Mouse (Mus musculus) thymus, adult 2 months (tissue): Measurements from ENCODE around the gene BC035947. TPM values are rescaled to one million over a fixed set of nuclear protein-coding genes. Genes with fewer than 3 reads are reported as not detected.
A peak's percentile ranks its signal among the peaks of the same experiment; 100 is the strongest.
"Not testable (repeated sequence)": the region's sequence is repeated elsewhere in the genome, so short reads cannot be mapped to it uniquely, and the experiment has no call there.

Source experiments
- DNase-seq: peaks from one replicate; pipeline ENCODE4 v3.0.0; 2021
- H3K27ac ChIP-seq: fragments of 200-500 bp; 2 replicates; pipeline ENCODE4 v1.5.1; 2012; ENCODE audit warnings: low read length, control low read depth; ENCODE audit not compliant: control insufficient read depth, insufficient read depth
- H3K27me3 ChIP-seq: fragments of 200-500 bp; 2 replicates; pipeline ENCODE4 v1.6.1; 2012; ENCODE audit warnings: mild to moderate bottlenecking, low read length, moderate library complexity, mixed read lengths; ENCODE audit not compliant: control insufficient read depth, insufficient read depth
- H3K36me3 ChIP-seq: fragments of 200-500 bp; 2 replicates; pipeline ENCODE4 v1.6.1; 2012; ENCODE audit warnings: mild to moderate bottlenecking, low read length, moderate library complexity; ENCODE audit not compliant: control insufficient read depth, insufficient read depth
- H3K4me1 ChIP-seq: fragments of 200-500 bp; replicated peaks from 2 replicates; pipeline ENCODE4 v1.6.1; 2012; ENCODE audit warnings: low read length; ENCODE audit not compliant: control insufficient read depth, insufficient read depth
- H3K4me3 ChIP-seq: fragments of 200-500 bp; 2 replicates; pipeline ENCODE4 v1.5.1; 2012; ENCODE audit warnings: mild to moderate bottlenecking, low read length, control low read depth, moderate library complexity; ENCODE audit not compliant: control insufficient read depth, insufficient read depth
- CTCF ChIP-seq: fragments of 200-500 bp; IDR thresholded peaks from 2 replicates; pipeline ENCODE4 v1.5.1; 2012; ENCODE audit warnings: mild to moderate bottlenecking, control low read depth, low read length, moderate library complexity, borderline replicate concordance; ENCODE audit not compliant: control insufficient read depth, poor library complexity, insufficient read depth; ENCODE audit errors: extremely low read depth
- POLR2A ChIP-seq: fragments of 200-500 bp; IDR thresholded peaks from 2 replicates; pipeline ENCODE4 v1.6.1; 2012; ENCODE audit warnings: mild to moderate bottlenecking, low read length, control low read depth, moderate library complexity; ENCODE audit not compliant: control insufficient read depth, poor library complexity, insufficient read depth; ENCODE audit errors: extremely low read depth
- WGBS: fragments of 180-500 bp; shearing (Covaris S2); methylation state at CpG from one replicate; pipeline ENCODE4 v1.1.7; 2018; 5-methylcytosine and 5-hydroxymethylcytosine counted together
- polyA plus RNA-seq: library from polyadenylated mRNA; depleted of rRNA; stranded (reverse); fragments of >200 nt; gene quantifications from 2 replicates; pipeline ENCODE4 v1.2.3, GENCODE M21; 2012

Gene BC035947
- polyA plus RNA-seq, 1 experiment: not detected

GRCm38 (mm10) chr1:78525189-78525886 is 13.4 kb upstream of the BC035947 start:
- Histone ChIP-seq H3K36me3 (no peaks in the 10 kb centered on the region), H3K27ac (no peak overlapping the region), H3K27me3 (no peaks in the 10 kb centered on the region), H3K4me1 (no peaks in the 10 kb centered on the region), H3K4me3 (no peak overlapping the region)
- TF ChIP-seq CTCF (peak; percentile 93), POLR2A (no peak)
- WGBS: 55% methylated on average over 23 of the region's 23 CpGs
- DNase-seq: peak; percentile 61

- no peaks in the 10 kb centered on the region for H3K4me1 ChIP-seq
- no peak overlapping the region for H3K27ac ChIP-seq
- no peak overlapping the region for H3K4me3 ChIP-seq
- H3K36me3 ChIP-seq: no peaks in the 10 kb centered on the region
- TF ChIP-seq CTCF: no peak
- TF ChIP-seq POLR2A: no peak
- no peaks in the 10 kb centered on the region for H3K27me3 ChIP-seq
- 87% methylated on average over 7 of the region's 7 CpGs for WGBS
- DNase-seq: no peak
Measured at GRCm38 (mm10) chr1:78518907-78519306, 6.9 kb upstream of the BC035947 start.

DNA sequence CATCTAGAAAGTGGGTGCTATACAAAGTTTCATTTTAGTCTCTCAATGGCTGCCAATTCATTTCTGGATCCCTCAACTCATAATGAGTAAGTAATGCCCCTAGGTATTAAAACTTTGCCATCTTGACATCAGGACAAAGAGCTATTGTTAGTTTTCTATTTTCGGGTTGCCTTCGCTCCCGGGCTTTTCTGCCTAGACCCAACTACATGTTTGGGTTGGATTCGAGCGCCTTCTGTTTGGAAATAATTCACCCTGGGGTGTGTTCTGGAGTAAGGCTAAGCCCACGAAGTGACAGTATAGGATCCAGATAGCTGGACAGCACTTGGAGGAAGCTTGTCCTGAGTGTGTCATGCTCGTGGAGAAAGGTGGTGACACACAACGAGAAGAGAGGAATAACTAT is 798 bp upstream of the BC035947 start:
- no peak for TF ChIP-seq CTCF
- TF ChIP-seq POLR2A: no peak
- no peaks in the 10 kb centered on the region for H3K4me1 ChIP-seq
- H3K27me3 ChIP-seq: peaks cover 3% of the 10 kb centered on the region; the same call in 1 of the 2 replicates
- H3K36me3 ChIP-seq: no peaks in the 10 kb centered on the region
- no peak overlapping the region for H3K27ac ChIP-seq
- DNase-seq: no peak
- 90% methylated on average over 8 of the region's 8 CpGs for WGBS
- H3K4me3 ChIP-seq: no peak overlapping the region

DNA sequence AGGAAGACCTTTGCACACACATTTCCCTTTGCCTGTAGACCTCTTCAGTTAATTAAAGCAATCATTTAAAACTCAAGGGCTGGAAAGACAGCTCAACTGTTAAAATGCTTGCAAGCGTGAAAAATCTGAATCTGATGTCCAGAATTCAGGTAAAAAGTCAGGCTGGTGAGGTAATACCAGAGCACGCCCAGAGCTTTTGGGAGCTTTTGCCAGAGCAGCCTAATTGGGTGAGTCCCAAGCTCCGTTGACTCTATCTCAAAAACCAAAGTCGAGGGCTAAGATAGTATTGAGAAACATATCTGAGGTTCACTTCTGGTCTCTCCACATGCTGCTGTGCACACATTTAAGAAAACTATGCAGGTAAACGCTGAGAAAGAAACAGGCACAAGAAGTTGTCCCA is 1.1 kb downstream of the BC035947 start, which contains the start of gene Mogat1:
TSS of gene Mogat1 (plus strand) at position 130 of the 400 bp plus-strand sequence.
- no peak within 1 kb of the TSS for H3K4me3 ChIP-seq

DNA sequence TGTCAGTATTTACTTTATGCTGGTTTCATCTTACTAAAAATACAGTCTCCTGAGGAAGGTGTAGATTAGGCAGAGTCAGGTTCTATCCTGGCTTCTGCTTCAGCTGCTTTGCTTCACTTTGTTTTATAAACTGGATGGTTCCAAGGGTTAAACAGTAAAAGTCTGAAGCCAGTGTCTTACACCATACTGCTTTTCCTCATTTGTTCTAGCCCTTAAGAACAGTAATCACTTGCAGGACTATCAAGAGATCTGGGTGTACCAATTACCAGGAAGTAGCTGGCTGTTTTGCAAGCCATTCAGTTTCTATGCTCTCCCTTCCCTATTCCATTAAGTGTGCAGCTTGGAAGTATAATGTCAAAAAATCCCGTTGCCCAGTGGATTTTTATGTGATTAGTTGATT is 4.8 kb downstream of the BC035947 start:
- no peak for DNase-seq
- H3K4me3 ChIP-seq: no peak overlapping the region
- TF ChIP-seq CTCF (no peak), POLR2A (no peak)
- no peaks in the 10 kb centered on the region for H3K36me3 ChIP-seq
- 55% methylated on average over 1 of the region's 1 CpGs for WGBS
- H3K27me3 ChIP-seq: peaks cover 3% of the 10 kb centered on the region; the same call in 1 of the 2 replicates
- H3K27ac ChIP-seq: no peak overlapping the region
- no peaks in the 10 kb centered on the region for H3K4me1 ChIP-seq

More for the DNA sequence above, 1.1 kb downstream of the BC035947 start, which contains the start of gene Mogat1:
- TF ChIP-seq POLR2A (no peak), CTCF (no peak)
- WGBS: 67% methylated on average over 5 of the region's 5 CpGs
- Histone ChIP-seq H3K4me1 (no peaks in the 10 kb centered on the region), H3K27ac (no peak within 1 kb of the TSS), H3K36me3 (no peaks in the 10 kb centered on the region), H3K27me3 (peaks cover 3% of the 10 kb centered on the region; the same call in 1 of the 2 replicates)
- DNase-seq: no peak

GRCm38 (mm10) chr1:78502527-78502926 is 9.4 kb downstream of the BC035947 start:
- Histone ChIP-seq H3K27me3 (no peaks in the 10 kb centered on the region), H3K27ac (no peak overlapping the region), H3K36me3 (no peaks in the 10 kb centered on the region), H3K4me1 (no peaks in the 10 kb centered on the region), H3K4me3 (no peak overlapping the region)
- 96% methylated on average over 6 of the region's 6 CpGs for WGBS
- TF ChIP-seq CTCF: no peak
- TF ChIP-seq POLR2A: no peak
- no peak for DNase-seq

DNA sequence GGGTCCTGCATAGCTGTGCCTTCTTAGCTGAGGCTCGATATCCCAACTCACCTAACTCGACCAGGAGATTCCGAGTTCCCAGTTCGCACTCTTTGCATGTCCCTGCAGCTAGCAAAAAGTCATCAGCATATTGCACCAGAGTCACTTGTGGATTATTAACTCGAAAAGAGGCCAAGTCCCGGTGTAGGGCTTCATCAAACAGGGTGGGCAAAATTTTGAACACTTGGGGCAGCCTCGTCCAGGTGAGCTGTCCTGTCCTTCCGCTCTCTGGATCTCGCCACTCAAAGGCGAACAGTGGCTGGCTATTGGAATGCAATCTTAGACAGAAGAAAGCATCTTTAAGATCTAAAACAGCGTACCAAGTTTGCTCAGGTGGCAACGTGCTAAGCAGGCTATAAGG is 10.1 kb downstream of the BC035947 start:
- H3K27me3 ChIP-seq, H3K4me3 ChIP-seq, DNase-seq, H3K4me1 ChIP-seq, H3K36me3 ChIP-seq, H3K27ac ChIP-seq: not testable (repeated sequence)
- 92% methylated on average over 12 of the region's 12 CpGs for WGBS
